Mouse (Mus musculus): ENCODE results near the gene Gje1. TPM values are rescaled to one million over a fixed set of nuclear protein-coding genes. Genes with fewer than 3 reads are reported as not detected.

The Gje1 gene
- not detected for total RNA-seq (2021)
- long read RNA-seq, experiment 1, result 0 reads
- long read RNA-seq, experiment 2, result 0 reads

- no peak for DNase-seq (ENCODE audit: low spot score in 2 of 2)
- intact Hi-C loops (cut with DNase I), result no loop called here
Observed at GRCm38 (mm10) chr10:14718114-14718513, at the start of gene Gje1. Gene Gje1 (minus strand): TSS chr10:14718214.

DNA sequence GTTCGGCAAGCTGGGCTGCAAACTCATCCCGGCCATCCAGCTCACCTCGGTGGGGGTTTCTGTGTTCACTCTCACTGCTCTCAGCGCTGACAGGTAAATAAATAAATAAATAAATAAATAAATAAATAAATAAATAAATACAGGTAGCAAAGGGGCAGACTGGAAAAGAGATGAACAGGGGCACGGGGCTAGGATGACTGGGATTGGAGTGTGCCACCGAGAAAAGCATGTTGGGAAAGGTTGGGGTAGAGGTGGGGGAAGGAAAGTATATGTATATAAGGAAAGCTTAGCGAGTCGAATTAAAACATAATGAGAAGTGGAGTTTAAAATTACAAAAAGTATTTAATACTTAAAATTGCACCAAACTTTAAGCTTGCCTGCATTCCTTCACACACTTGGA lies 42.6 kb upstream of the Gje1 start:
- intact Hi-C loops (cut with DNase I), result no loop called here
- no peak for DNase-seq (ENCODE audit: low spot score in 2 of 2)

- intact Hi-C loops (cut with DNase I), result no loop called here
- DNase-seq (ENCODE audit: low spot score in 2 of 2), result peak in 1 of 2 experiments; percentile 7
Observed at GRCm38 (mm10) chr10:14759665-14760558, 41.9 kb upstream of the Gje1 start.

GRCm38 (mm10) chr10:14734285-14734684 lies 16.3 kb upstream of the Gje1 start:
- intact Hi-C loops (cut with DNase I), result loop anchor here (5.0 kb wide), 2 partner anchors 438 to 483 kb away; no protein-coding TSS in a partner anchor
- peak; percentile 62 to 77 for DNase-seq (ENCODE audit: low spot score in 2 of 2)

GRCm38 (mm10) chr10:14725671-14726070 lies 7.7 kb upstream of the Gje1 start:
- intact Hi-C loops (cut with DNase I), result no loop called here
- DNase-seq (ENCODE audit: low spot score in 2 of 2), result peak; percentile 42 to 44

GRCm38 (mm10) chr10:14705072-14706066 lies 12.6 kb downstream of the Gje1 start, which contains the start of the genes Vta1 and Nmbr:
Gene Vta1 (minus strand): TSS chr10:14705560.
Gene Nmbr (plus strand): TSS chr10:14705591.
- intact Hi-C loops (cut with DNase I), result loop anchor here (2.0 kb wide), 2 partner anchors 253 to 301 kb away; no protein-coding TSS in a partner anchor
- DNase-seq (ENCODE audit: low spot score in 2 of 2), result peak; percentile 98 to 99

GRCm38 (mm10) chr10:14703830-14704420 lies 14.1 kb downstream of the Gje1 start:
- no peak for DNase-seq (ENCODE audit: low spot score in 2 of 2)
- intact Hi-C loops (cut with DNase I), result loop anchor here (2.0 kb wide), 2 partner anchors 251 to 299 kb away; no protein-coding TSS in a partner anchor

- intact Hi-C loops (cut with DNase I), result no loop called here
- DNase-seq (ENCODE audit: low spot score in 2 of 2), result no peak
Observed at GRCm38 (mm10) chr10:14703239-14703638, 14.8 kb downstream of the Gje1 start.

DNA sequence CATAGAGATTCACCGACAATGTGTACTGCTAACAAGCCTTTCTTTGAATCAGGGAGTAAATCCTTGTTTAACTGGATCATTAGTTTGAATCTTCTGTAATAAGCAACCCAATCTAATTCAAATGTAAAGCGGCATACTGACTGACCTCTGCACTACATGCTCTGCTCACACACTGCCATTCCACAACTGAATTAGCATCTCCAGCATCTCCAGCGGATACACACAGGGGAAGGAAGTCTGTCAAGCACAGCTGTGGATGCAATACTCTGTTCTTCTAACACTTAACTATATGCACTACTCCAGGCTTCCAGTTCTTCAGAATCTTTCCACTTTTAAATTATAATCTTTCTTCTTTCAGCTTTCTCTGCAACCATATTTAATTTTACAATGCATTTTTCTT lies 27.7 kb downstream of the Gje1 start:
- DNase-seq (ENCODE audit: low spot score in 2 of 2), result no peak
- intact Hi-C loops (cut with DNase I), result no loop called here

DNA sequence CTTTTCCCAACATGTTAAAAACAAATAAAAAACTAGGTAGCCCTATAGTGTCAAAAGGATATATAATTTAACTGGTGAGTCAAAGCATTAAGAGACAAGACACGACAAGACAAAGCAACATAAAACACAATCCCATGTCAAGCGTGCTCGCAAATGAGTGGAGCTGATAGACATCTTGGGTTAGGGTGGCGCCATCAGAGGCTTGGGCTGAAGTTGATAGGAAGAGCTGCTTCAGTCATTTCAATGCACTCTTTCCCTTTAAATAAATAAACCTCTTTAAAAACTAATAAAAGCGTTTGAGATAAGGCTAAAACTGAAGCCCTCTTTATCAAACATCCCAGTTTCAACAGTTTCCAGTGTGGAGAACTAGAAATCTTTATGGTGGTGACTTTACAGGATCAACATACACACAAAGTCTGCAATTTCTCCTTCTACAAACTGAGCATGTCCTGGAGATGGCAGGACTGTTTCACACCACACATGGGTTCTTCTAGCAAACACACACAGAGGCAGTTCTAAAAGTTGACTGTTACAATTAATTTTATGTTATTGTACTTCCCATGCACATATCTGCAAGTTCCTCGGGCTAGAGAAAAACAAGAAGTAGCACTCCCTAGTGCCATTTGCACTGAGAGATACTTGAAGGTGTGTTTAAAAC lies 29.1 kb downstream of the Gje1 start:
- intact Hi-C loops (cut with DNase I), result no loop called here
- DNase-seq (ENCODE audit: low spot score in 2 of 2), result no peak

GRCm38 (mm10) chr10:14685663-14686062 lies 32.4 kb downstream of the Gje1 start:
- intact Hi-C loops (cut with DNase I), result no loop called here
- no peak for DNase-seq (ENCODE audit: low spot score in 2 of 2)

- DNase-seq (ENCODE audit: low spot score in 2 of 2), result no peak
- intact Hi-C loops (cut with DNase I), result no loop called here
Observed at GRCm38 (mm10) chr10:14666147-14666546, 51.9 kb downstream of the Gje1 start.

Other genes starting within 250 kb of the Gje1 start
- 1 to 10 TPM; 3.1 to 3.4 TPM for gene Adgrg6, start 172.6 kb downstream of the Gje1 start, total RNA-seq (2021)
- 10 to 100 TPM; 68.9 to 79.7 TPM for gene Vta1, start 12.7 kb downstream of the Gje1 start, total RNA-seq (2021)
- gene Nmbr, start 12.6 kb downstream of the Gje1 start, total RNA-seq (2021), result 1 to 10 TPM; 2.8 to 6.0 TPM